Mouse (Mus musculus) fibroblast of lung, adult 2 months (primary cell): ENCODE results near the gene Oxld1.

Experiments
- DNase-seq: peaks from one replicate; pipeline ENCODE4 v3.0.0-alpha.2; 2011; ENCODE audit warnings: low read depth

The Oxld1 gene

GRCm38 (mm10) chr11:120457772-120458751, at the start of gene Oxld1, which contains the start of gene Ccdc137:
TSS of gene Oxld1 (minus strand) at chr11:120458068.
TSS of gene Ccdc137 (plus strand) at chr11:120458115.
- peak; percentile 63 for DNase-seq

DNA sequence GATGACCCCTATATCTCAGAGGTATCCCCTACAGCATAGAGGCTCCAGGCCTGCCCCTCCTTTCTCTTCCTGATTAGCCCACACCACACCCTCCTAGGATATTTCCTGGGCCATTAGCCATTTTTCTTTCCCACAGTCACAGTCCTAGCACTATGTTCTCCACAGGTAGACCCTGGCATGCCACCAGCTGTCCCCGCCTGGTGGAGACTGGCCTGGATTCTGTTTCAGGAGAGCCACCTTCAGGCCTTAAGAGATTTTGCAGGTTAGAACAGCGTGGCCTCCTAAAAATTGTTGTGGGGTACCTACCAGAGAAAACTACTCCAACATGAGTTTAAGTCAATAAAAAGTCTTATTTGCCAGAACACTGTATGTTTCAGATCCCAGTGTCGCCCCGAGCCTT, 49.0 kb upstream of the Oxld1 start:
- no peak for DNase-seq

- no peak for DNase-seq
These were observed 47.8 kb upstream of the Oxld1 start for GRCm38 (mm10) chr11:120505661-120506060.

DNA sequence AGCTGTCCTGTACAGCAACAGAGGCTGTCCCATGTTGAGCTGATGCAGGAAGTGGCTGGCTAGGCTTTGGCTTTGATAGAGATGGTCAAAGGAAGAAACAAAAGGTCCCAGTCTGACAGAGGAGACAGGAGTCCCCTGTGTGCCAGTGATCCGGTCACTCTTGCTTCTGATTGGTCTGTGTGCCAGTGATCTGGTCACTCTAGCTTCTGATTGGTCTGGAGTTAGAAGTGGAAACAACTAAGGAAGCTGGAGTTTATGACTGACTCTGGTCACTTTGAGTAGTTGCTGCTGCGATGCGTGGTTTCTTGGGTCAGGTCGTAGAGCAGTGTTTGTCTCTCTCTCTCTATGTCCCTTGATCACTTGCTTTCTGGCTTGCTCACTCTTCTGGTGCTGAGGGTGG, 43.8 kb upstream of the Oxld1 start:
- DNase-seq, result no peak

DNA sequence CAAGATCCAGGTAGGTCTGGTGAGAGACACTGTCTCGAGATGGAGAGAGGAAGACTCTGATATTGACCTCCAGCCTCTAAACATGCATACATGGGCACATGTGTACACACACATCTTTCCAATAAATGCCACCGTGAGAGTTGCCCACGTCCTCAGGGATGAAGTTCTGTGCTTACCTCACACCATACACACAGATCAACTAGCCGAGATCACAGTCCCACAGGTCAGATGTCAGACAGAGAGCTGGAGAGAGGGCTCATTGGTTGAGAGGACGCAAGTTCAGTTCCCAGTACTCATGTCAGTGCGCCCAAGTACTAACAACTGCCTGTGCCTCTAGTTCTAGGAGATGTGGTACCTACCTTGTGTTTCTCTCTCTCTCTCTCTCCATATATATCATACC, 43.1 kb upstream of the Oxld1 start:
- no peak for DNase-seq

- no peak for DNase-seq
These were observed 42.5 kb upstream of the Oxld1 start for GRCm38 (mm10) chr11:120500357-120500756.

DNA sequence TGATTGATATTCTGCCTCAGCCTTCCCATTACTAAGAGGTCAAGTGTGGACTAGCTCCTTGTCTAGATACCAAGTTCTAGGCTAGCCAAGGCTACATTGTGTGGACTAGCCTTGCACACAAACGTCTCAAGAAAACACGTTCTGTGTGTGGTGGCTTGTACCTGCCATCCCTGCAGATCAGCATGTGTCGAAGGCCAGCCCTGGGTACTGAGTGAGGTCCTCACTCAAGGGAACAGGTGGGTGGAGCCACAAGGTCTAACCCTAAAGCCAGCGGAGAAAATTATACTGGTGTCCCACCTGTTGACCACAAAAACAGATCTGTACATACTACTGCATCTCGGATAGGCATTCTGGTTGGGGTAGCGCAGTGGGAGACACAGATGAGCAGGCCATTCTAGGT, 42.0 kb upstream of the Oxld1 start:
- no peak for DNase-seq

DNA sequence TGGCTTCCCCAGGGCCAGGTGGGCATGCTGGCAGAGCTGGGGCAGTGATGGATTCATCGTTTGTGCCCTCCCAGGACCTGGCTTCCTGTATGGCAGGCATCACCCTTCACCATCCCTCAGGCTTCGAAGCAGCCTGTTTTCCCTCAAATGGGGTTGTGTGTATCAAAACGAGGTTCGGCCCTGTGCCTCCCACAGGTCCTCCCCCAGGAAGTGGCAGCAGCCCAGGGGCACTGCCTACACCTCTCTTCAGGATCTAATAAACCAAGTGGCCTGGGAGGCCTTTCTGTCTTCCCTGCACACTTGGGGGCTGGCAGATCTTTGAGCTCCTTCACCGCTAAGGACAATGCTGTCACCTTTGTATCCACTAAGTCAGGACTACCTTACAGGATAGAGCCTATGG, 41.0 kb upstream of the Oxld1 start:
- DNase-seq, result no peak

GRCm38 (mm10) chr11:120498226-120498625, 40.4 kb upstream of the Oxld1 start:
- DNase-seq, result no peak

- DNase-seq, result no peak
These were observed 39.6 kb upstream of the Oxld1 start for GRCm38 (mm10) chr11:120497436-120497835.

GRCm38 (mm10) chr11:120493911-120494310, 36.0 kb upstream of the Oxld1 start:
- no peak for DNase-seq

DNA sequence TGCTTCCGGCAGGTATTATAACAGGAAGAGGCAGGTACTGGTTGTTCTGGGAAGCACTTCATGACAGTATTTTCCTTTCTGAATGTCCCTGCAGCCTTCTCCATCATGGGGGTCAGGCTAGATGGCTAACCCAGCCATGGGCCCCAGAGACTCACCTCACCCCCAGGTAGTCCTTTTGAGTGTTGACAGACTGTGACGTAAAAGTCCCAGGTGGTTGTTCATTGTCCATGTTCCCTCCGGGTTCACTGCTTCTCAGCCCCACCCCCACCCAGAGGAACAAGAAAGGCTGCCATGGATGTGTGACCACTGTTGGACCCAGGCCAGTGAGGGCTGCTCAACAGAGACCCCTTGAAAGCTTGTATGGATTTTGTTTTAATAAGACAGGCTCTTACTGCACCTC, 35.5 kb upstream of the Oxld1 start:
- no peak for DNase-seq

GRCm38 (mm10) chr11:120492878-120493203, 35.0 kb upstream of the Oxld1 start:
- DNase-seq, result no peak

DNA sequence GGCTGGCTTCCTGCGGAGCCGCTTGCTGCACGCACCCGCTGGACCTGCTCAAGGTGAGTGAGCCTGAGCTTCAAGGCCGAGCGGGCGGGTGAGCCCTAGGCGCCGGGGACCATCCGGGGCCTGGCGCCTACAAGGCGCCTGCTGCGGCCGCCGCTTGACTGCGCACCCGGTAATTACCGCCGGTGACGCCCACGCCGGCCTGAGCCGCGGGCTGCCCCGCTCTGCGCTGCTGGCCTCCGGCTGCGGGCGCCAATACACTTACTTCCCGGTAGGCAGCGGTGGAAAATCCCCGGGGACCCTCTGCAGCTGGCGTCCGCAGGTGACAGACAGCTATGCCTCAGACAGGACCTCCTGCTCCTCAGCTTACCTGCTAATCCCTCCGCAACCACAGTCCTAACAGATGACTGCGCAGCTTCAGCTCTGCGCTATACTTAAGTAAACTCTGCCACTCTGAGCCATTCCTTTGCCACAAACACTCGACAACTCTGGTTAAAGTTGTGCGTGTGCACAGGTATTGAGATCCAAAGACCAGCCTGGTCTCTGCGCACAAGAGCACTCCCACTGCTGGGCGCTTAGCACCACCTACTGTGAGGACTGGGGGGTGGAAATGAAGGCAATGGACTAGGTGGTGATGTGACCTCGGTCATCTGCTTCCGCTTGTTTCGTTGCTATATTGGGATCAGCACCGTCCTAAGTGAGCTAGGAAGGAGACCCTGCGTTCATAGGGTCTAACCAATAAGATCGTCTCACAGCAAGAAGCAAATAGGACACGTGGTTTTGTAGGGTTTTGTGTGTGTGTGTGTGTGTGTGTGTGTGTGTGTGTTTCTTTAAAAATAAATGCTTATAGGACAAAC, 34.4 kb upstream of the Oxld1 start:
- DNase-seq, result no peak

- peak; percentile 61 for DNase-seq
These were observed 33.6 kb upstream of the Oxld1 start, which contains the start of gene Slc25a10 for GRCm38 (mm10) chr11:120491317-120492023. TSS of gene Slc25a10 (plus strand) at chr11:120491840.

DNA sequence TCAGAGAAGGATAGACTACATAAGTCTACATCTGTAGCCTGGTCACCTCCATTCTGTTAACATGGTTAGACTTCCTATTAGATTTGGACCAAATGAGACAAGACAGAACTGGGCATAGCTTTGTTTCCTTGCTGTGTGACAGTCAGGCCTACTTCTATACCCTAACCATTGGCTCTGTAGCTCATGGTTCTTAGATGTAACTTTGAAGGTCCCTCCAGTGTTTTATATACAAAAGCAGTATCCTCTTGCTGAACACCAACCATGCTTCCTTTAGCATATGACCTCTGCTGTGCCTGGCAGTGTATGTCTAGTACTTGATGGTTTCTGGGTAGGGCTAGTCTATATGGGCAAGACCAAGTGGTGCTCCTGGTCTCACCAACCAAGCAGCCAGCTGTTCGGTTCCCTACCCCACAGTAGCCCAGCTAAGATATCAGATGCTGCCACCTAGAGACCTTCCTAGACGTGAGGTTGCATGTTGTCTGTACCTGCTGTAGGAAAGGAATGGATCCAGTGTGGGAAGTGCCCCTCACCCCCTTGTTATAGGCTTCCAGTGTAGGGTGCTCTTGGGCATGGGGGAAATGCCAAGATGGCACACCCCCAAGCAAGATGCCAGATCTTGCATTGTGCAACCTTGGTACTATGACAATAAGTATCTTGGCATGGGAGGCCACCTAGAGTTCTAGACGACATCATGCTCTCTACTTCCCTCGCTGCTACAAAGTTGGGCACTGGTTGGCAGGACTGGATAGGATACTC, 32.6 kb upstream of the Oxld1 start:
- no peak for DNase-seq

DNA sequence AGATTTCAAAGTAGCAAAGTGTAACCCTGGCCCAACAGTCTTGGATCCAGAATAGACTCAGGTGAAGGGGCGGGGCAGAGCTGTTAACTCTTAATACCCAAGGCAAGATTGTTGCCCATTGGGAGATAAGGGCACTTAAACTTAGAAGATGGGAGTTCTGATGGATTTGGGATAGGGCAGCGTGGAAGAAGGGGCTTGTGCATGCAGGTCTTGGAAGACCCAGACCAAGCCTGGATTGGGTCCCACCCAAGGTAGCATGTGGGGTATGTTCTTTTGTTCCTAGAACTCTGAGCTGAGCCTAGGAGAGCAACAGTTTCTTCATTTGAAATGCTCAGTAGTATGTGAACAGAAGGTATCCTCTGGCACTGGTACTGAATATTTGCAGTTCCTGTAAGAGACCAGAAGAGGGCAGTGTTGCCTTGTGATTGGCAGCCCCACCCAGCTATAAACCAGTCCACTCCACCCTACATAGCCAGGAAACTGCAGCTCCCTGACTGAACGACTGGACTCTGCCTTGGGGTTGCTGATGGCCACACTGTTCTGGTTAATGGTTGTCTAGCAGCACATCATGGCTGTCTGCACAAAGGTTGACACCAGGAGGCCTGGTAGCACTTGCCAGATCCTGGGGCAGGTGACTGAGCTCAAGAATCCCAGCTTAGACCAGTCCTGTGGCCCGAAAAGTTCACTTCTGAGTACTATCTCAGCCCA, 31.3 kb upstream of the Oxld1 start:
- DNase-seq, result peak; percentile 54

DNA sequence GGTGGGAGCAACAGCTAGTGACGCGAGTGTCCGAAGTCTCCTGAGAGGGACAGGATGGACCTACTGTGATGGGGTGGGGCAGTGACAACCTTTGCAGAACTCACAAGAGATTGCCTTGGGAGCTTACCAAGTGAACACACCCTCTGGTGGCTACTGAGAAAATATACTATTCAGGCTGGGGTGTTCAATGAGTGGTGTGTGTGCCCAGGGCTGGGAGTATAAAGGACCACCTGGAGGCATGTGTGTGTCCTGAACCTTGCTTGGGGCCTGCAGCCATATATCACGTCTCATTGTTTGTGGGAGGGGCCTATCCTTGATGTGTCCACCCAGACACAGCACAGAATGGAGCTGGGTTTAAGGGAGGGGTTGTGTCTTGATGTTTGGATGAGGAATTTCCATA, 30.6 kb upstream of the Oxld1 start:
- no peak for DNase-seq

DNA sequence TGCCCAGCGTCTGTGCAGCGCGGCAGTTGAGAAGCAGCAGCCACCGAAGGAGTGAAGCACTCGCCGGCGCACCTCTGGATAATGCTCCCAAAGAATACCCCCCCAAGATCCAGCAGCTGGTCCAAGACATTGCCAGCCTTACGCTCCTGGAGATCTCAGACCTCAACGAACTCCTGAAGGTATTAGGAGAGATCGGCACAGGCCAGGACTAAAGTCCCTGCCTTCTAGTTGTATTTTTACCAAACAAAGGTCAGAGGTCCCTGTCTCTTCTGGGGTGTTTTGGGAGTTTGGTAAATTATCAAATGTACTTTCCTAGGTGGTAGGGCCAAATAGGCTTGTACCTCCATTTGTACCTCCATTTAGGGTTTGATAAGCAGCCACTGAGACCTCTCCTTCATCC, 27.4 kb upstream of the Oxld1 start:
- no peak for DNase-seq

DNA sequence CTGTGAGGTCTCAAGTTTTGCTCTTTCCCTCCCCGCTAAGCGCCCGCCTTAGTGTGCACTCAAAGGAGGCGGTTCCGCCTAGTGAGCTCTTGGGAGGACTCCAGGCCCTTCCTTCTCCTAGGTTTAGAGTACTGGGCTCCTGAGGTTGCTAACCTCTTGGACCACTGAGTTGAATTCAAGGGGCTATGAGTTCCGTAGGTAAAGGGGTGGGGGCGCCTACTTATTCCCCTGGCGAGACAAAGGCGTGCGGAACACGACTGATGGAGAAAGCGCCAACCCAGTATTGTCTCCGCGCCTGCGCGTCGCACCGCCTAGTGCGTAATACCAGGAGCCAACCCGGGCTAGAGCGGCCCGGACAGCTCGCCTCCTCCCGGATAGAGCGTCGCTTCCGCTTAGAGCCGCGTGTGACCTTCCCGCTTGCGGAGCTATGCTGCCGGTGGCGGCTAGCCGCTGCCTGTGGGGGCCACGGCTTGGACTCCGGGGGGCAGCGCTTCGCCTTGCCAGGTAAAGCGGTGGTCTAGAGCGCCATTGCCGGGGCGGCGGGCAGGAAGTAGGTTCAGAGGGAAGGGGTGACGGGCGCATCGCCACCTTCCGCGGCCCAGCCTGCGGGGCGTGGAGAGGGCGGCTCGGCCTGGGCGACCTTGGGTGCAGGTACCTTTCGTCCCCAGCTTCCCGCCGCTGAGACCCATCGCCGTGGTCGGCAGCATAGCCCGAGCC, 26.6 kb upstream of the Oxld1 start, which contains the start of gene Mrpl12:
TSS of gene Mrpl12 (plus strand) at position 349 of the 717 bp plus-strand sequence.
- DNase-seq, result peak; percentile 79
